Mouse (Mus musculus): ENCODE results near the gene Olfr1032. TPM values are rescaled to one million over a fixed set of nuclear protein-coding genes. Genes with fewer than 3 reads are reported as not detected.
"Not testable (repeated sequence)": the region's sequence is repeated elsewhere in the genome, so short reads cannot be mapped to it uniquely, and the experiment has no call there.

Olfr1032 gene
- total RNA-seq (2021): not detected
- long read RNA-seq, experiment 1: 0 reads
- long read RNA-seq, experiment 2: 0 reads

- DNase-seq: no peak
These were observed at the start of gene Olfr1032 for GRCm38 (mm10) chr2:86005240-86005639. Gene Olfr1032 (plus strand): TSS chr2:86005540.

GRCm38 (mm10) chr2:85973595-85973994 is 31.7 kb upstream of the Olfr1032 start, which contains the start of gene Olfr1029:
Gene Olfr1029 (plus strand): TSS chr2:85973895.
- no peak for DNase-seq

GRCm38 (mm10) chr2:85978976-85979375 is 26.4 kb upstream of the Olfr1032 start, which contains the start of gene Olfr1030:
Gene Olfr1030 (plus strand): TSS chr2:85979276.
- no peak for DNase-seq

- no peak for DNase-seq
These were observed 15.3 kb upstream of the Olfr1032 start, which contains the start of gene Olfr1031 for GRCm38 (mm10) chr2:85990004-85990403. Gene Olfr1031 (plus strand): TSS chr2:85990304.

GRCm38 (mm10) chr2:86020406-86020805 is 15.1 kb downstream of the Olfr1032 start, which contains the start of gene Olfr1033:
Gene Olfr1033 (plus strand): TSS chr2:86020633.
- DNase-seq: peak; percentile 37 to 54

- DNase-seq: not testable (repeated sequence)
These were observed 16.2 kb downstream of the Olfr1032 start for GRCm38 (mm10) chr2:86021518-86021917.

GRCm38 (mm10) chr2:86045561-86045960 is 40.2 kb downstream of the Olfr1032 start, which contains the start of gene Olfr1034:
Gene Olfr1034 (plus strand): TSS chr2:86045861.
- DNase-seq: no peak

- not testable (repeated sequence) for DNase-seq
These were observed 45.4 kb downstream of the Olfr1032 start for GRCm38 (mm10) chr2:86050777-86051176.

Other genes with a start within 250 kb of the Olfr1032 start
- not detected for gene Olfr1012, start 242.8 kb upstream of the Olfr1032 start, total RNA-seq (2021)
- gene Olfr1013, start 238.4 kb upstream of the Olfr1032 start, total RNA-seq (2021): not detected
- not detected for gene Olfr1014, start 232.8 kb upstream of the Olfr1032 start, total RNA-seq (2021)
- not detected for gene Olfr1015, start 223.5 kb upstream of the Olfr1032 start, total RNA-seq (2021)
- gene Olfr1016, start 203.0 kb upstream of the Olfr1032 start, total RNA-seq (2021): not detected
- gene Olfr1018, start 187.1 kb upstream of the Olfr1032 start, total RNA-seq (2021): not detected
- not detected for gene Olfr1019, start 160.1 kb upstream of the Olfr1032 start, total RNA-seq (2021)
- gene Olfr1020, start 158.5 kb upstream of the Olfr1032 start, total RNA-seq (2021): not detected
- not detected for gene Olfr1022, start 136.9 kb upstream of the Olfr1032 start, total RNA-seq (2021)
- gene Olfr1023, start 119.9 kb upstream of the Olfr1032 start, total RNA-seq (2021): not detected
- not detected for gene Olfr1024, start 100.5 kb upstream of the Olfr1032 start, total RNA-seq (2021)
- gene Olfr1025-ps1, start 90.3 kb upstream of the Olfr1032 start, total RNA-seq (2021): not detected
- not detected for gene Olfr1026, start 84.0 kb upstream of the Olfr1032 start, total RNA-seq (2021)
- gene Olfr1028, start 55.1 kb upstream of the Olfr1032 start, total RNA-seq (2021): not detected
- not detected for gene Olfr1029, start 31.6 kb upstream of the Olfr1032 start, total RNA-seq (2021)
- not detected for gene Olfr1030, start 26.3 kb upstream of the Olfr1032 start, total RNA-seq (2021)
- gene Olfr1031, start 15.2 kb upstream of the Olfr1032 start, total RNA-seq (2021): not detected
- gene Olfr1033, start 15.1 kb downstream of the Olfr1032 start, total RNA-seq (2021): 1 to 10 TPM; 5.0 to 6.7 TPM
- gene Olfr1034, start 40.3 kb downstream of the Olfr1032 start, total RNA-seq (2021): under 1 TPM; 0.07 to 0.23 TPM
- gene Olfr1036, start 68.5 kb downstream of the Olfr1032 start, total RNA-seq (2021): not detected
- not detected for gene Olfr1037, start 81.8 kb downstream of the Olfr1032 start, total RNA-seq (2021)
- gene Olfr1039, start 130.4 kb downstream of the Olfr1032 start, total RNA-seq (2021): not detected
- not detected for gene Olfr1040, start 141.2 kb downstream of the Olfr1032 start, total RNA-seq (2021)
- gene Olfr1042, start 156.3 kb downstream of the Olfr1032 start, total RNA-seq (2021): not detected
- not detected for gene Olfr1043, start 162.0 kb downstream of the Olfr1032 start, total RNA-seq (2021)
- not detected for gene Olfr1044, start 172.3 kb downstream of the Olfr1032 start, total RNA-seq (2021)
- not detected for gene Olfr52, start 180.1 kb downstream of the Olfr1032 start, total RNA-seq (2021)
- not detected for gene Olfr1045, start 197.5 kb downstream of the Olfr1032 start, total RNA-seq (2021)
- not detected for gene Olfr1046, start 213.8 kb downstream of the Olfr1032 start, total RNA-seq (2021)
- not detected for gene Olfr1047, start 225.9 kb downstream of the Olfr1032 start, total RNA-seq (2021)
- gene Olfr1048, start 234.7 kb downstream of the Olfr1032 start, total RNA-seq (2021): not detected